1 mouse cellular context compared by ENCODE assay signal in the genomic region with DNA sequence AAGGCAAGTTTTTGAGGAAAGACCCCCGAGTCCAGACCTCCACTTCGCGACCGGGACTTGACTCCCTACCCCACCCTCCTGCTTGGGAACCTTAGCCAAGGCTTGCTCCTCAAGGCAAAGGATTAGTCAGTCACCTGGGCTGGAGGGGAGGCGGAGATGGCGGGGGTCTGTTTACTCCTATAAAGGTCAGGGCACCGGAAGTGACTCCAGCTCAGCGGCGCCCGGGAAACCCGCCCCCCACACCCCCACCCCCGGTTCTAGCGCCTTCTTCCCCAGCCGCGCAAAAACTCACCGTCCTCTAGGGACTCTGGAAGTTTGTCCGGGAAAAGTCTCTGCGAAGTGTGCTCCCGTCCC.
TF ChIP-seq lines count a peak whose summit lies in the region.

No protein-coding gene starts in this region.

TF ChIP-seq in CH12.LX, 34 proteins besides CTCF, POLR2A, EP300 and RAD21 (continued from another document):
- TF ChIP-seq GABPA (IDR thresholded peaks at IDR 0.05; ENCODE audit: insufficient replicate concordance, low read depth, low read length): no peak
- TF ChIP-seq ZC3H11A (IDR thresholded peaks at IDR 0.05; ENCODE audit: low read depth, low read length): no peak
- TF ChIP-seq IRF4 (IDR thresholded peaks at IDR 0.05; ENCODE audit: low read depth, low read length): no peak
- no peak for TF ChIP-seq ZKSCAN1 (IDR thresholded peaks at IDR 0.05; ENCODE audit: borderline replicate concordance, low read depth, low read length)
- no peak for TF ChIP-seq KAT2A (IDR thresholded peaks at IDR 0.05; ENCODE audit: insufficient replicate concordance, low read length)
